ENCODE assay signal across 16 mouse cellular contexts in the genomic region with DNA sequence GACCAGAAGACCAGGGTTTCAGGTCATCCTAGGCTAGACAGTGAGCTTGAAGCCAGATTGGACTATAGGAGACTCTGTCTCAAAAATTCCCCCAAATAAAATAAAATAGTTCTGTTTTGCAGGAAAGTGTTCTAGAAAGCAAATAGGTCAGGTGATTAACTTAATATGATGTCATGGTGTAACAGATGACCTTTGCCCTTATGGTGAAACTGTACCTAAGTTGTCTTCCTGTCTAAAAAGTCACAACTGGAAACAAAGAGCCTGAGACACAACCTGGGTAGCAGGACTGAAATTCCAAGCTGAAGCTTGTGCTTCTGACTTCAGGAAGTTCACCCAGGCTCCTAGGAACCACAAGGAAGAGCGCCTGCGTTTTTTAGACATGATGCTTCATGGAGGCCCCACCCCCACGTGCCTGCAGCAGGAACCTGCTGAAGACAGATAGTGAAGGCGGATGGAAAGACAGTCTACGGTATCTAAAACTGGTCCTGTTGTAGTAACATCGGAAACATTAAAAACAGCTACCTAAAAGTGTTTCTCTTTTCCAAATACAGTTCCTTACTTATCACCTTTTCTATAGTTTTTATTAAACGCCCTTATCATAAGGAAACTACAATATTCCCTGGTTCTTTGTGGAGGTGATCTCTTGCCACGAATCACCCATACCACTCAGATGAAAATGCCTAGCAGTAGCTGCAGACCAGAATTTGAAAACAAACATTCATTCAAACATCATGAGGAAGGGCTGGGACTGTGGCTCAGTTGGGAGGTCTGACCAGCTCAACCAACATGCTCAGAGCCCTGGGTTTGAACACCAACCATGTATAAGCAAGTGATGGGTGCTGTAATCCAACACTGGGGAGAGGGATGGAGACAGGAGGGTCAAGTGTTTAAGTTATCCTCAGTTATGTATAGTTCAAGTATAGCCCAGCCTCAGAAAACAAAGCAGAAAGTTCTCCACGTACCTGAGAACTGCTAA. TPM values are rescaled to one million over a fixed set of nuclear protein-coding genes. Genes with fewer than 3 reads are reported as not detected.
A peak's percentile ranks its signal among the peaks of the same experiment; 100 is the strongest.
DNase-seq lines count a peak whose midpoint lies in the region; ATAC-seq lines count a peak whose summit lies in the region.
"Had no signal": no experiment of that assay in that cellular context is flagged by ENCODE, and none has a peak within 500 bp of the region (broad histone marks: within the 10 kb centered on the region; RNA-seq: fewer than 3 reads in every experiment).

No protein-coding gene starts in this region.

- no peak for DNase-seq in heart, adult 8-10 months (ENCODE audit: low spot score)
- peak; percentile 23 for DNase-seq in brain, adult 2 months (ENCODE audit: low read depth, low spot score)
- DNase-seq in liver, embryonic 11.5 days (ENCODE audit: low spot score): no peak
- peak; percentile 60 to 83 for DNase-seq in spleen, postnatal 10 days (ENCODE audit: low spot score in 2 of 2)
- no peak for DNase-seq in right cerebral cortex, postnatal 36 days (ENCODE audit: low spot score in 2 of 2)
- DNase-seq in kidney, postnatal 10 days: no peak
- no peak for DNase-seq in natural killer cell, adult 2 months (ENCODE audit: low spot score in 2 of 2)
- DNase-seq: cerebellum, adult 9-10 months; right cerebral cortex, postnatal 25 days had no signal

- no peaks in the 10 kb centered on the region for H3K9me3 ChIP-seq in heart, embryonic 13.5 days
- H3K9me3 ChIP-seq in liver, embryonic 11.5 days (ENCODE audit: control insufficient read depth, low read length): no peaks in the 10 kb centered on the region
- H3K9me3 ChIP-seq: hindbrain, embryonic 10.5 days; limb, embryonic 10.5 days; midbrain, embryonic 13.5 days had no signal

- H3K4me1 ChIP-seq in heart, embryonic 13.5 days: peaks cover 40% of the 10 kb centered on the region
- H3K4me1 ChIP-seq in liver, embryonic 11.5 days (replicated peaks; ENCODE audit: control insufficient read depth, insufficient read depth, low read length): peaks cover 30% of the 10 kb centered on the region

- no peak overlapping the region for H3K27ac ChIP-seq in heart, embryonic 13.5 days (replicated peaks)
- H3K27ac ChIP-seq in liver, embryonic 11.5 days (ENCODE audit: low read depth, low read length): peak overlapping the region; percentile 86
- H3K27ac ChIP-seq: hindbrain, embryonic 10.5 days; limb, embryonic 10.5 days; midbrain, embryonic 13.5 days had no signal

- H3K4me2 ChIP-seq in heart, embryonic 13.5 days: no peak overlapping the region
- H3K4me2 ChIP-seq in liver, embryonic 11.5 days: peak overlapping the region; percentile 77
- H3K4me2 ChIP-seq: midbrain, embryonic 13.5 days had no signal

- H3K36me3 ChIP-seq in heart, embryonic 13.5 days: peaks cover 4% of the 10 kb centered on the region
- no peaks in the 10 kb centered on the region for H3K36me3 ChIP-seq in liver, embryonic 11.5 days (ENCODE audit: control insufficient read depth, insufficient read depth, low read length)
- H3K36me3 ChIP-seq: hindbrain, embryonic 10.5 days; midbrain, embryonic 13.5 days had no signal

- no peaks in the 10 kb centered on the region for H3K27me3 ChIP-seq in heart, embryonic 13.5 days (replicated peaks)
- no peaks in the 10 kb centered on the region for H3K27me3 ChIP-seq in liver, embryonic 11.5 days (replicated peaks; ENCODE audit: control insufficient read depth, insufficient read depth, low read length)
- H3K27me3 ChIP-seq: midbrain, embryonic 13.5 days had no signal

- no peak overlapping the region for H3K4me3 ChIP-seq in heart, embryonic 13.5 days
- no peak overlapping the region for H3K4me3 ChIP-seq in liver, embryonic 11.5 days (ENCODE audit: low read depth, low read length)
- H3K4me3 ChIP-seq: hindbrain, embryonic 10.5 days; limb, embryonic 10.5 days; midbrain, embryonic 13.5 days had no signal

- ATAC-seq in heart, embryonic 13.5 days (ENCODE audit: extremely low read depth, insufficient number of reproducible peaks, low FRiP score, low TSS enrichment): no peak
- peak; percentile 76 for ATAC-seq in liver, embryonic 11.5 days (replicated peaks; ENCODE audit: low FRiP score)
- ATAC-seq: activated CD4-positive, CD25-positive, alpha-beta regulatory T cell, adult 4 months; inflammation-experienced regulatory T-cells, adult 6 months; lung, postnatal 0 days; midbrain, embryonic 13.5 days had no signal

- 49% methylated on average over 9 of the region's 9 CpGs for WGBS in heart, embryonic 13.5 days
- 41% methylated on average over 9 of the region's 9 CpGs for WGBS in liver, embryonic 11.5 days

- H3K9ac ChIP-seq in heart, embryonic 13.5 days: 0 out of 2 replicates have a peak overlapping the region, but pooled peaks have one; percentile 8
- 0 out of 2 replicates have a peak overlapping the region, but pooled peaks have one; percentile 15 for H3K9ac ChIP-seq in liver, embryonic 11.5 days (ENCODE audit: low read depth, low read length)
- H3K9ac ChIP-seq: midbrain, embryonic 13.5 days had no signal

RNA-seq across cellular contexts. Expression of a gene that starts 12.3 kb away (rescaled TPM):
- 139 and 155 TPM in 2 replicates for polyA plus RNA-seq in heart, embryonic 13.5 days (2015; fragmentation: Nextera tagmentation; extraction: Ambion mirVana)
- total RNA-seq in heart, adult 8-10 months (2022): 10 to 100 TPM; 48.4 to 55.5 (median 49.6) TPM
- polyA plus RNA-seq in liver, embryonic 11.5 days (2014; fragmentation: Nextera tagmentation; extraction: Ambion mirVana): 97.2 and 112 TPM in 2 replicates

RNA-seq across cellular contexts. Expression of a gene that starts 12.6 kb away (rescaled TPM):
- 36.4 and 38.9 TPM in 2 replicates for polyA plus RNA-seq in heart, embryonic 13.5 days (2015; fragmentation: Nextera tagmentation; extraction: Ambion mirVana)
- 10 to 100 TPM; 15.7 to 16.7 (median 15.9) TPM for total RNA-seq in heart, adult 8-10 months (2022)
- polyA plus RNA-seq in liver, embryonic 11.5 days (2014; fragmentation: Nextera tagmentation; extraction: Ambion mirVana): 47.7 and 57.1 TPM in 2 replicates

RNA-seq across cellular contexts. Expression of a gene that starts 52.4 kb away (rescaled TPM):
- polyA plus RNA-seq in heart, embryonic 13.5 days (2015; fragmentation: Nextera tagmentation; extraction: Ambion mirVana): 43.4 and 50.9 TPM in 2 replicates
- 10 to 100 TPM; 18.7 to 21.4 (median 20.1) TPM for total RNA-seq in heart, adult 8-10 months (2022)
- polyA plus RNA-seq in liver, embryonic 11.5 days (2014; fragmentation: Nextera tagmentation; extraction: Ambion mirVana): 69.9 and 74.3 TPM in 2 replicates

RNA-seq across cellular contexts. Expression of a gene that starts 53.1 kb away (rescaled TPM):
- polyA plus RNA-seq in heart, embryonic 13.5 days (2015; fragmentation: Nextera tagmentation; extraction: Ambion mirVana): 79.8 and 86.3 TPM in 2 replicates
- 10 to 100 TPM; 66.1 to 70.9 (median 68.7) TPM for total RNA-seq in heart, adult 8-10 months (2022)
- polyA plus RNA-seq in liver, embryonic 11.5 days (2014; fragmentation: Nextera tagmentation; extraction: Ambion mirVana): 126 TPM in 2 replicates

Comparison
In these comparisons a context has a peak if more than half of its experiments do, and no peak if none do; other contexts are left out.
1. DNase-seq: peak in brain, adult 2 months (single experiment) and spleen, postnatal 10 days (2 of 2); none in heart, adult 8-10 months (single experiment), liver, embryonic 11.5 days (single experiment), right cerebral cortex, postnatal 36 days (0 of 2), kidney, postnatal 10 days (single experiment) and natural killer cell, adult 2 months (0 of 2).